Mouse (Mus musculus): ENCODE measurements around the gene Styx.

Styx gene

GRCm38 (mm10) chr14:45469446-45469845 is 118.6 kb downstream of the Styx start:
- no peak for DNase-seq
